ENCODE assay signal across 17 mouse cellular contexts in genomic region chr6:120190365-120190764, GRCm38 (mm10).
DNase-seq lines count a peak whose midpoint lies in the region; ATAC-seq and TF ChIP-seq lines count a peak whose summit lies in the region.
"Had no signal": no experiment of that assay in that cellular context is flagged by ENCODE, and none has a peak within 500 bp of the region (broad histone marks: within the 10 kb centered on the region; RNA-seq: fewer than 3 reads in every experiment).

No protein-coding gene starts in this region.

- H3K79me2 ChIP-seq in heart, adult 2 months (replicated peaks; ENCODE audit: control insufficient read depth, insufficient read depth, low read length), result no peaks in the 10 kb centered on the region

- intact Hi-C loops in heart, adult 2 months (cut with DNase I), result loop anchor here (2.0 kb wide), 1 partner anchor 76 kb away; no protein-coding TSS in a partner anchor
- intact Hi-C loops in heart, postnatal 10 days (cut with DNase I), result loop anchor here (2.0 to 5.0 kb wide), 2 partner anchors 40 to 698 kb away; no protein-coding TSS in a partner anchor

- WGBS in heart, adult 2 months, result 67% methylated on average over 4 of the region's 4 CpGs

- DNase-seq in heart, adult 2 months, result no peak
- DNase-seq in heart, postnatal 10 days, result no peak
- DNase-seq in kidney, postnatal 10 days, result no peak
- DNase-seq in cerebellum, adult 18-20 months, result no peak
- no peak for DNase-seq in gastrocnemius, postnatal 25 days
- DNase-seq: cerebellum, postnatal 10 days; embryo, embryonic 11 days; kidney, adult 8-10 months; layer of hippocampus, postnatal 36 days; lung, postnatal 36 days had no signal

- TF ChIP-seq POLR2A in heart, adult 2 months (IDR thresholded peaks at IDR 0.05; ENCODE audit: insufficient read depth, low read depth, low read length), result no peak
- TF ChIP-seq POLR2A in bone marrow macrophage, adult 2 months (IDR thresholded peaks at IDR 0.05; ENCODE audit: borderline replicate concordance, low read depth, low read length), result no peak

- no peak for TF ChIP-seq EP300 in heart, adult 2 months (IDR thresholded peaks at IDR 0.05; ENCODE audit: insufficient read depth, low read depth, low read length)

- H3K27ac ChIP-seq in heart, adult 2 months, result peak overlapping the region; percentile 70
- H3K27ac ChIP-seq in bone marrow macrophage, adult 2 months (ENCODE audit: insufficient read depth, low read depth, low read length), result peak overlapping the region; percentile 83
- H3K27ac ChIP-seq: forebrain, embryonic 13.5 days; heart, embryonic 15.5 days; midbrain, embryonic 13.5 days had no signal

- H3K36me3 ChIP-seq in heart, adult 2 months (ENCODE audit: control insufficient read depth, insufficient read depth, low read length), result no peaks in the 10 kb centered on the region
- H3K36me3 ChIP-seq in megakaryocyte, embryonic 14.5 days (replicated peaks; ENCODE audit: low read length), result no peaks in the 10 kb centered on the region
- H3K36me3 ChIP-seq: heart, embryonic 15.5 days; midbrain, embryonic 13.5 days had no signal

- no peaks in the 10 kb centered on the region for H3K27me3 ChIP-seq in heart, adult 2 months (ENCODE audit: control insufficient read depth, insufficient read depth, low read length)
- peaks cover 6% of the 10 kb centered on the region for H3K27me3 ChIP-seq in megakaryocyte, embryonic 14.5 days (replicated peaks)
- H3K27me3 ChIP-seq: heart, embryonic 15.5 days had no signal

- peaks cover 22% of the 10 kb centered on the region for H3K4me1 ChIP-seq in heart, adult 2 months (ENCODE audit: control insufficient read depth, insufficient read depth, low read length)
- peaks cover 77% of the 10 kb centered on the region for H3K4me1 ChIP-seq in megakaryocyte, embryonic 14.5 days
- peaks cover 60% of the 10 kb centered on the region for H3K4me1 ChIP-seq in bone marrow macrophage, adult 2 months (ENCODE audit: control insufficient read depth, insufficient read depth, low read length)

- H3K9me3 ChIP-seq in megakaryocyte, embryonic 14.5 days, result no peaks in the 10 kb centered on the region
- H3K9me3 ChIP-seq: forebrain, embryonic 13.5 days; heart, embryonic 15.5 days; midbrain, embryonic 13.5 days had no signal

- no peak for TF ChIP-seq CTCF in heart, adult 2 months (IDR thresholded peaks at IDR 0.05)
- no peak for TF ChIP-seq CTCF in bone marrow macrophage, adult 2 months (IDR thresholded peaks at IDR 0.05; ENCODE audit: low read depth, low read length)

- no peak overlapping the region for H3K9ac ChIP-seq in heart, adult 2 months (ENCODE audit: low read depth, low read length)
- H3K9ac ChIP-seq: forebrain, embryonic 13.5 days; heart, embryonic 15.5 days; midbrain, embryonic 13.5 days had no signal

- H3K4me3 ChIP-seq in heart, adult 2 months, result no peak overlapping the region
- H3K4me3 ChIP-seq in megakaryocyte, embryonic 14.5 days (replicated peaks), result peak overlapping the region; percentile 54
- no peak overlapping the region for H3K4me3 ChIP-seq in bone marrow macrophage, adult 2 months (ENCODE audit: insufficient read depth, low read length)
- H3K4me3 ChIP-seq: forebrain, embryonic 13.5 days; heart, embryonic 15.5 days; midbrain, embryonic 13.5 days had no signal

- no peak for ATAC-seq in megakaryocyte, adult 5-6 weeks (ENCODE audit: poor library complexity, severe bottlenecking)
- ATAC-seq: forebrain, embryonic 13.5 days; hindbrain, embryonic 16.5 days; midbrain, embryonic 13.5 days had no signal
